Mouse (Mus musculus) heart, adult 2 months (tissue): Measurements from ENCODE around the gene Nppb.

Experiments
- CTCF ChIP-seq: fragments of 200-600 bp; IDR thresholded peaks from 2 replicates; pipeline ENCODE4 v1.8.1; 2022; ENCODE audit warnings: antibody characterized with exemption, mild to moderate bottlenecking, moderate library complexity
- EP300 ChIP-seq: fragments of 200-500 bp; IDR thresholded peaks from 2 replicates; pipeline ENCODE4 v1.6.1; 2011; ENCODE audit warnings: low read depth, low read length, control low read depth; ENCODE audit not compliant: insufficient read depth
- POLR2A ChIP-seq: fragments of 200-500 bp; IDR thresholded peaks from 2 replicates; pipeline ENCODE4 v1.6.1; 2011; ENCODE audit warnings: mild to moderate bottlenecking, low read depth, low read length, control low read depth; ENCODE audit not compliant: insufficient read depth

DNA sequence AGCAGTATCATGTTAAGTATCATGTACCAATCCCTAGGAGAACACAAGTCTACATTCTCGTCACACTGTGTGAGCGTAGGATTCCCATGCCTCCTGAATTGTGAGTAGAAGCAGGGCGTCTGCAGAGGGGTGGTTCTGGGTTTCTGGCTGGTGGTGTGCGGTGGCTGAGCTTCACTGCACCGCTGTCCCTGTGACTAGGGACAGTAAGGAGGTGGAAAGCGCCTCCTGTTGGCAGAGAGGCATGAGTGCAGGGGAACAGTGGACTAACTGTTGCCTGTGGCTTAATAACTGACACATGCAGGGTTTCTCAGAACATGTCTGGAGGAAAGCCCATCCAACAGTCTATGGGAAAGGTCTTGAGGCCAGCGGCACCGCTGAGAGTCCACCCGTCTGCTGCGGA lies 29.8 kb downstream of the Nppb start:
- TF ChIP-seq CTCF (peak; percentile 63), POLR2A (no peak), EP300 (no peak)
